Mouse (Mus musculus): ENCODE data around the gene Plch1.

Plch1 gene

GRCm38 (mm10) chr3:63899309-63899695 lies at the start of gene Plch1:
Gene Plch1, minus strand, starts transcription at chr3:63899472.
- DNase-seq, result peak; percentile 61

DNA sequence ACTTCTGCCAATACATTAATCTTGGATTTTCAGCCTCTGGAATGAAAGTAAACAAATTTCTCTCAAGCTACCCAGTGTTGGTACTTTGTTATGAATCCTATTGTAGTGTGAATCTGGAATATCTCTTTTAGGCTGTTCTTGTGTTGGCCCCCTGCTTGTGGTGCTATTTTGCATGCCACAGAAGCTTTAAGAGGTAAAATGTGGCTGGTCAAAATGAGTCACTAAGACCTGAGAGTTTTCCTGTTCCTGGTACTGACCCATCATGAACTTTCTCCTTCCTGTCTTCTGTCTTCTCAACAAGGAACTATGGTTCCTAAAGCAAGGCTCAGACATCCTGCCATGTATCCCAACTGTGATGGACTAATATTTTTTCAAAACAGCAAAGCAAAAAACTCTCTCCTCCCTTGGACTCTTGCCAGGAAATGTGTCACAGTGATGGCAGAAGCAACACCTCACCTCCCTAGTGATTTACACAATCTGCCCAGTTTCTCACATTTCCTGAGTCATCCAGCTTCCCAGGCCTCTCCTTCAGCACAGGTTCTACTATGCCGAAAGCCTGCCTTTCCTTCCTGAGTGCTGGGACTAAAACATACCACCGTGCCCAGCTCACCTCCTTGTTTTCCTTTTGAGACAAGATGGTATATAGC lies 42.1 kb upstream of the Plch1 start:
- DNase-seq, result peak; percentile 9

GRCm38 (mm10) chr3:63938928-63939327 lies 39.7 kb upstream of the Plch1 start:
- DNase-seq, result no peak

- DNase-seq, result peak; percentile 89
Observed at GRCm38 (mm10) chr3:63928878-63929859, 29.9 kb upstream of the Plch1 start, which contains the start of gene E130311K13Rik. Gene E130311K13Rik, minus strand, starts transcription at chr3:63929472.

DNA sequence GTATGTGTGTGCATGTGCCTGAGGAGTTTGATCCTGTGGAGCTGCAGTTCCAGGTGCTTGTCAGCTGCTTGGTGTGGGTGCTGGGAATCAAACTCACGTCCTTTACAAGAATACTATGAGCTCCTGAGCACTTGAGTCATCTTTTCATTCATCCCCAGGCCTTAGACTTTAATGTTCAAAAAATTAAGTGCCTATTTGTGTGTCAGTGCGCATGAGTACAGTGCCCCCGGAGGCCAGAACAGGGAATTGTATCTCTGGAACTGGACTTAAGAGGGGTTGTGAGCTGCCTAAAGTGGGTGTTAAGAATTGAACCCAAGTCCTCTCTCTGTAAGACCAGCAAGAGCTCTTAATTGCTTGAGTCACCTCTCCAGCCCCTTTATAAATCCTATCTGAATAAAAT lies 20.4 kb upstream of the Plch1 start:
- no peak for DNase-seq

DNA sequence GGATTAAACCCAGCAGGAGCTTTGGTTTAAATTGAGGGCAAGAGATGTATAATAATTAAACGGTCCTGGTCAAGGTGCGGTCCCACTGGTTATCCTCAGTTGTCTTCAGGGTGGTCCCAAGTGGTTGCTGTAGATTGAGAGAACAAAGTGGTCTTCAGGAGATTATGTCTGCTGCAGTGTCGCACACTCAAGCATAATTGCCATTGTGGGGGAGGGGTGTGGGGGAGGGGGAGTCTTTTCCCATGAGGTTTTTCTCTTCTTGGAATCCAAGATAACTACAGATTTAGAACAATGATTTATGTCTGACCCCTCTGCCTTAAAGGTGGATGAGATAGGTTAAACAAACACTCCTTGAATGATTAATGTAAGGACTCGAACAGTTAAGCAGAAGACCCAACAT lies 11.0 kb upstream of the Plch1 start:
- DNase-seq, result no peak

DNA sequence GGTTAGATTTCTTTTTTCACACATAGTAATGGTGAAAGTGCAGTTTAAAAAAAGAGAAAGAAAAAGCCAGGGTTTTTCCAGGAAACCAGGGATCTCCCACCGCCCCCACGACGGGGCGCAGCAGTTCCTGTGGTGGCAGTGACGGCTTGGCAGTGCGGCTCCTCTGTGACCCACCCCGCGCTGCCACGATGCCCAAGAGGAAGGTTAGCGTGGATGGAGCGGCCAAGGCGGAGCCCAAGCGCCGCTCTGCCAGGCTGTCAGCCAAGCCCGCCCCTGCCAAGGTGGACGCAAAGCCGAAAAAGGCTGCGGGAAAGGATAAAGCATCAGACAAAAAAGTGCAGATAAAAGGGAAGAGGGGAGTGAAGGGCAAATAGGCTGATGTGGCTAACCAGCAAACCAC lies 6.0 kb upstream of the Plch1 start:
- DNase-seq, result peak; percentile 17

GRCm38 (mm10) chr3:63904157-63904556 lies 4.9 kb upstream of the Plch1 start:
- DNase-seq, result no peak

- DNase-seq, result no peak
Observed at GRCm38 (mm10) chr3:63900021-63900571, 824 bp upstream of the Plch1 start.

GRCm38 (mm10) chr3:63898581-63899308 lies 527 bp downstream of the Plch1 start:
- DNase-seq, result peak; percentile 85

- DNase-seq, result no peak
Observed at GRCm38 (mm10) chr3:63897177-63897576, 2.1 kb downstream of the Plch1 start.

DNA sequence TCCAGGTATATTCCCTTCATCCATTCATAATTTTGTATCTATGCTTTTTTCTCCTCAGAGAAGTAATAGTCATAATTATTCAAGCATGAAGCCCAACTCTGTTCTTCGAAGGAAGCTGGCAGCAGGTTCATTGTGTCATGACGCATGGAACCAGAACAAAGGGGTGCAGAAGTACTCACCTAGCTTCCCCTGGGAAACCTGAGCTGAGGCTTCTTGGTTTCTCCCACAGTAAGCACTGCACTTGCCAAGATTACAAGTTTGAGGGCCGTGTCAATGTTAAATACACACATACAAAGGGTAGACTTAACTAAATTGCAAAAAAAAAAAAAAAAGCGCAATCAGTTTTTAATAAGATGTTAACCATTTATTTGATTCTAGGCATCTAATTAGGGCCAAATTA lies 3.0 kb downstream of the Plch1 start:
- no peak for DNase-seq

- no peak for DNase-seq
Observed at GRCm38 (mm10) chr3:63895786-63896185, 3.5 kb downstream of the Plch1 start.

GRCm38 (mm10) chr3:63893677-63894076 lies 5.6 kb downstream of the Plch1 start:
- DNase-seq, result no peak

DNA sequence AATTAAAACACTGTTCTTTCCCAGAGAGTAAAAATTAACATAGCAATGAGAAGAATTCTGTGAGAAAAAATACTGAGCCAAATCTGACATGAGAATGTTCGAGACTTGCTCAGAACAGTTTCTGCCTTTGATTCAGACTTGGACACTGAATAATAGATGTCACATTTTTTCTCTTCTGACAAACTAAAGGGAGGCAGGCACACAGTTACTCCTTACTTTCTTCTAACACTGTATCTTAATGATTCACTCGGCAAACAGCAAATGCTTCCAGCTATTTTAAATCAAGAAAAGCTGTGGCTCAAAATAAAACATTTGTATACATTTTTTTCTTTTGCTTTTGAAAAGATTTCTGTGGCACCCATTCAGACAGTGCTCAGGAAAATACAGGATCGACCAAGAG lies 7.1 kb downstream of the Plch1 start:
- DNase-seq, result no peak

DNA sequence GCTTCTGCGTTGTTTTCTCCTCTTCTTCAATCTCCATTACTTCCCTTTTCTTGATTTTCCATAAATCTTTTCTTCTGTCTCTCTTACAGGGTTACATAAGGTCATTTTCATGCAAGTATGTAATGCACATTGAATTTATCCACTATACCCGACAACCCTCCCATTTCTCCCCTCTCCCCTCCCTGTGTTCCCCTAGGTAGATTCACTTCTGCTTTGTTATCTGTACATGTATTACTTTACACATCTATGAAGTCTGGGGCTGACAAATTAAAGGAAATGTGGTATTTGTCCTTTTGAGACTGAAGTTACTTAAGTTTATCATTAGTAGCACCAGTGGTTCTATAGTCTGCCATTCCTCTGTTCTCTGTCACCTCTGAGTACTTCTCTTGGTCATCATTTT lies 18.2 kb downstream of the Plch1 start:
- no peak for DNase-seq

GRCm38 (mm10) chr3:63878995-63879666 lies 20.1 kb downstream of the Plch1 start:
- DNase-seq, result no peak

- DNase-seq, result no peak
Observed at GRCm38 (mm10) chr3:63872818-63873217, 26.5 kb downstream of the Plch1 start.

GRCm38 (mm10) chr3:63871249-63871648 lies 28.0 kb downstream of the Plch1 start:
- no peak for DNase-seq

DNA sequence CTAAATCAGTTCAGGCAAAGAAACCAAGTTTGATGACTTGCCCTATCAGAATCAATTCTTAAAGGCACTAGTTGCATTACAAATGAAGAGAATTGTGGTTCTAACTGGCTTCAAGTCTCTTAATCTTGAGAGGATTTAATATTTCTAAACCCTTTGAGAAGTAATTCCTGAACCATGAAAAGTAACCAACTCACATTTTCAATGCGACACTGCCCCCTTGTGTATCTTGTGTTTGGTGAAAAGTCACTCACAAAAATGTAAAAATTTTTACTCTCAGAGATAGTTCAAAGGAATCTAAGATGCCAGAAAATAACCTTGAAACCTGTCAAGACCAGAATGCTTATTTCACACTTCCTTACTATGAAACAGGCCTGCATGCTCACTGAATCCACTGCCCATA lies 31.0 kb downstream of the Plch1 start:
- DNase-seq, result peak; percentile 57

DNA sequence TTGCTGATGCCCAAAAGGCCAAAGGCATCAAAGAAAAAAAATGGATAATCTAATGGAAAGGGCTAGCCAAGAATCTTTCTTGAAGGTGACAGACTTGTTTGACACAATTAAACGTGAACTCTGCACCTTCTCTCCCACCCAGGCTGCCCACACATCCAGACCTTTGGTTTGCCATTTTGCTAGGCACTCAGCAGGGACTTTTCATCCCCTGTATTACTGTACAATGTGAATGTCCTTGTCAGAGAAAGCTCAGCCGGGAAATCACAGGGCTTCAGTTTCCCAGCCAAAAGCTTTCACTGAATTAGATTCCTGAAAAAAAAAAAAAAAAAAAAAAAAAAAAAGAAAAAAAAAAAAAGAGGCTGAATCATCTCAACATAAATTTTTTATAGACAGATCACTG lies 34.2 kb downstream of the Plch1 start:
- DNase-seq, result no peak

GRCm38 (mm10) chr3:63862716-63863115 lies 36.6 kb downstream of the Plch1 start:
- no peak for DNase-seq
